28 mouse cellular contexts compared by ENCODE assay signal in the genomic region with DNA sequence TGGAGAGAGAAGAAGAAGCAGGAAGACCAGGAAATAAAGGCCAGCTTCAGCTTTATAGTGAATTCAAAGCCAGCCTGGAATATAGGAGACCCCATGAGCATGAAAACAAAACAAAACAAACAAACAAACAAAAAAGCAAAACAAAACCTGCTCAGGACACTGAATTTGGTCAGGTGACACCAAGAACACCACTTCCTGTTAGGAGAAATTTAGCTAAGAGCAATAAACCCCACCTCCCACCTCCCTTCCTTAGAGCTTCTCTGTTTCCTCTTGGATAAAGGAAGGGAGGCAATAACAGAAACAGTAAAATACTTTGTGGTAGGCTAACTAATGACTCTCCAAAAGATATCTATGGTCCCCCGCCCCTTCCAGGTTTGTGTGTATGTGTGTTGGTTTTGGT. TPM values are rescaled to one million over a fixed set of nuclear protein-coding genes. Genes with fewer than 3 reads are reported as not detected.
DNase-seq lines count a peak whose midpoint lies in the region; TF ChIP-seq lines count a peak whose summit lies in the region.
"Had no signal": no experiment of that assay in that cellular context is flagged by ENCODE, and none has a peak within 500 bp of the region (broad histone marks: within the 10 kb centered on the region; RNA-seq: fewer than 3 reads in every experiment).

No protein-coding gene starts in this region.

- no peaks in the 10 kb centered on the region for H3K36me3 ChIP-seq in kidney, adult 2 months (ENCODE audit: control insufficient read depth, insufficient read depth, low read length)
- H3K36me3 ChIP-seq in spleen, adult 2 months (ENCODE audit: control insufficient read depth, insufficient read depth, low read length): no peaks in the 10 kb centered on the region
- no peaks in the 10 kb centered on the region for H3K36me3 ChIP-seq in small intestine, adult 2 months (ENCODE audit: control insufficient read depth, insufficient read depth, low read length)
- H3K36me3 ChIP-seq: heart, embryonic 12.5 days; hindbrain, embryonic 10.5 days; limb, embryonic 13.5 days; lung, embryonic 15.5 days; neural tube, embryonic 15.5 days had no signal

- no peaks in the 10 kb centered on the region for H3K27me3 ChIP-seq in kidney, adult 2 months (replicated peaks; ENCODE audit: control insufficient read depth, insufficient read depth, low read length)
- H3K27me3 ChIP-seq in spleen, adult 2 months (ENCODE audit: control insufficient read depth, insufficient read depth, low read length): peaks cover 2% of the 10 kb centered on the region; the same call in 1 of the 2 replicates
- no peaks in the 10 kb centered on the region for H3K27me3 ChIP-seq in small intestine, adult 2 months (ENCODE audit: control insufficient read depth, insufficient read depth, low read length)
- H3K27me3 ChIP-seq: heart, embryonic 12.5 days; neural tube, embryonic 15.5 days; Patski had no signal

- TF ChIP-seq POLR2A in kidney, adult 2 months (IDR thresholded peaks at IDR 0.05; ENCODE audit: low read depth, low read length): no peak
- TF ChIP-seq POLR2A in spleen, adult 2 months (IDR thresholded peaks at IDR 0.05; ENCODE audit: low read depth, low read length): no peak
- no peak for TF ChIP-seq POLR2A in small intestine, adult 2 months (IDR thresholded peaks at IDR 0.05; ENCODE audit: low read depth, low read length)

- TF ChIP-seq CTCF in kidney, adult 2 months (conservative IDR thresholded peaks at IDR 0.05; ENCODE audit: insufficient read depth, insufficient read length, low read depth, low read length): no peak
- no peak for TF ChIP-seq CTCF in spleen, adult 2 months (IDR thresholded peaks at IDR 0.05; ENCODE audit: extremely low read depth, insufficient read depth, insufficient read length, insufficient replicate concordance)
- no peak for TF ChIP-seq CTCF in small intestine, adult 2 months (IDR thresholded peaks at IDR 0.05; ENCODE audit: extremely low read depth, insufficient read length, insufficient replicate concordance, low read depth, low read length)

- peaks cover 9% of the 10 kb centered on the region; the same call in 1 of the 2 replicates for H3K4me1 ChIP-seq in kidney, adult 2 months (ENCODE audit: control insufficient read depth, insufficient read depth, low read length)
- peaks cover 26% of the 10 kb centered on the region; the same call in 1 of the 2 replicates for H3K4me1 ChIP-seq in spleen, adult 2 months (ENCODE audit: control insufficient read depth, insufficient read depth, insufficient read length)
- peaks cover 6% of the 10 kb centered on the region; the same call in 1 of the 2 replicates for H3K4me1 ChIP-seq in small intestine, adult 2 months (ENCODE audit: control insufficient read depth, insufficient read depth, insufficient read length, low read length)

- intact Hi-C loops in gastrocnemius, postnatal 36 days (cut with DNase I): no loop called here

- no peak for DNase-seq in kidney, adult 2 months
- no peak for DNase-seq in kidney, adult 9 months
- DNase-seq in spleen, adult 2 months (ENCODE audit: low read depth in 1 of 2, low spot score in 2 of 2): no peak
- DNase-seq in spleen, adult 18-20 months: no peak
- peak; percentile 60 for DNase-seq in induced T-regulatory cell, adult 2 months (ENCODE audit: low read depth)
- DNase-seq in gastrocnemius, postnatal 36 days: no peak
- DNase-seq in adrenal gland, postnatal 25 days: no peak
- DNase-seq: adrenal gland, postnatal 10 days; cerebellum, adult 11-12 months; gastrocnemius, postnatal 14 days; heart, adult 11 months; heart, postnatal 10 days; kidney, postnatal 14 days; midbrain, embryonic 14.5 days; right cerebral cortex, postnatal 25 days; thymus, adult 2 months; thymus, postnatal 4 days had no signal

- H3K4me3 ChIP-seq in kidney, adult 2 months (ENCODE audit: insufficient read depth, low read depth, low read length): no peak overlapping the region
- no peak overlapping the region for H3K4me3 ChIP-seq in spleen, adult 2 months (ENCODE audit: extremely low read depth, insufficient read depth, insufficient read length)
- H3K4me3 ChIP-seq in small intestine, adult 2 months (ENCODE audit: low read depth, low read length): no peak overlapping the region
- H3K4me3 ChIP-seq: erythroblast, embryonic 14.5 days; forebrain, embryonic 13.5 days; heart, embryonic 12.5 days; hindbrain, embryonic 10.5 days; left cerebral cortex, adult 2 months; limb, embryonic 13.5 days; lung, embryonic 15.5 days; neural tube, embryonic 15.5 days had no signal

- H3K27ac ChIP-seq in kidney, adult 2 months (ENCODE audit: insufficient read depth, low read depth, low read length): 0 out of 2 replicates have a peak overlapping the region, but pooled peaks have one; percentile 30
- 0 out of 2 replicates have a peak overlapping the region, but pooled peaks have one; percentile 44 for H3K27ac ChIP-seq in spleen, adult 2 months (ENCODE audit: insufficient read depth, low read length)
- peak overlapping the region; percentile 16; the same call in 1 of the 2 replicates for H3K27ac ChIP-seq in small intestine, adult 2 months (ENCODE audit: insufficient read depth, low read depth, low read length)
- H3K27ac ChIP-seq: forebrain, embryonic 13.5 days; hindbrain, embryonic 10.5 days; left cerebral cortex, adult 2 months; limb, embryonic 13.5 days; liver, embryonic 14.5 days; lung, embryonic 15.5 days; neural tube, embryonic 15.5 days had no signal

- WGBS in kidney, adult 2 months: 82% methylated on average over 1 of the region's 1 CpGs
- 73% methylated on average over 1 of the region's 1 CpGs for WGBS in spleen, adult 2 months
- 77% methylated on average over 1 of the region's 1 CpGs for WGBS in small intestine, adult 2 months

RNA-seq across cellular contexts. Expression of a gene that starts 7.5 kb away (rescaled TPM):
- polyA plus RNA-seq in kidney, adult 2 months (2012; rRNA removed): 2.3 and 2.9 TPM in 2 replicates
- polyA plus RNA-seq in spleen, adult 2 months (2012; rRNA removed): 10.2 and 11.9 TPM in 2 replicates
- polyA plus RNA-seq in small intestine, adult 2 months (2012; rRNA removed): 1.3 and 1.6 TPM in 2 replicates
- under 1 TPM; 0.31 to 0.81 TPM for total RNA-seq in gastrocnemius, postnatal 36 days (2021)
- total RNA-seq in adrenal gland, postnatal 25 days (2021): 1.2 and 2.1 TPM in 2 replicates
